Mouse (Mus musculus) neutrophil, adult 59 days (primary cell): ENCODE data around the gene Zfp160. TPM values are rescaled to one million over a fixed set of nuclear protein-coding genes. Genes with fewer than 3 reads are reported as not detected.

ENCODE experiments used
- total RNA-seq, 2 experiments: library from RNA; stranded (reverse); gene quantifications; 1 replicate in 1 of 2; 2 replicates in 1 of 2; pipeline ENCODE4 v1.2.4; 2023

Gene Zfp160
- 1 to 10 TPM; 6.3 to 7.5 TPM for total RNA-seq

GRCm38 (mm10) chr17:21008382-21009331, at the start of gene Zfp160:
Zfp160 (plus strand) TSS chr17:21008903.

GRCm38 (mm10) chr17:20996364-20996763, 12.3 kb upstream of the Zfp160 start, which contains the start of gene Vmn1r233:
Vmn1r233 (minus strand) TSS chr17:20996464.

Other genes with a start within 250 kb of the Zfp160 start
- not detected for gene Vmn1r228, start 222.7 kb upstream of the Zfp160 start, total RNA-seq
- gene Vmn1r229, start 197.3 kb upstream of the Zfp160 start, total RNA-seq: under 1 TPM in 1 of 2 experiments, not detected in 1; 0.04 TPM
- gene Vmn1r230, start 168.5 kb upstream of the Zfp160 start, total RNA-seq: not detected
- gene Vmn1r231, start 103.8 kb upstream of the Zfp160 start, total RNA-seq: not detected
- gene Vmn1r232, start 89.2 kb upstream of the Zfp160 start, total RNA-seq: not detected
- gene Ppp2r1a, start 63.6 kb upstream of the Zfp160 start, total RNA-seq: 100 to 1,000 TPM; 232 to 240 TPM
- not detected for gene Vmn1r233, start 12.4 kb upstream of the Zfp160 start, total RNA-seq
- not detected for gene Vmn1r234, start 217.2 kb downstream of the Zfp160 start, total RNA-seq
- gene Vmn1r235, start 247.5 kb downstream of the Zfp160 start, total RNA-seq: not detected